Mouse (Mus musculus) midbrain, embryonic 14.5 days (tissue): Measurements from ENCODE around the gene Aes. TPM values are rescaled to one million over a fixed set of nuclear protein-coding genes. Genes with fewer than 3 reads are reported as not detected.
A peak's percentile ranks its signal among the peaks of the same experiment; 100 is the strongest.

Source experiments
- ATAC-seq: fragments of 200-750 bp; cut with Nextera tagmentation; 2 replicates; pipeline ENCODE4 v1.8.0; 2017; ENCODE audit warnings: moderate number of reproducible peaks, moderate library complexity; ENCODE audit not compliant: low FRiP score, low TSS enrichment
- DNase-seq: peaks from one replicate; pipeline ENCODE4 v3.0.0-alpha.2; 2015
- H3K27ac ChIP-seq: fragments of 300-500 bp; sonication (generic); replicated peaks from 2 replicates; pipeline ENCODE4 v1.5.1; 2014; ENCODE audit warnings: mild to moderate bottlenecking, low read depth, low read length, moderate library complexity
- H3K27me3 ChIP-seq: fragments of 300-500 bp; sonication (generic); 2 replicates; pipeline ENCODE4 v1.6.1; 2014; ENCODE audit warnings: low read length, control low read depth, mixed read lengths; ENCODE audit not compliant: control insufficient read depth, insufficient read depth
- H3K36me3 ChIP-seq: fragments of 300-500 bp; sonication (generic); 2 replicates; pipeline ENCODE4 v1.6.1; 2014; ENCODE audit warnings: low read length, control low read depth; ENCODE audit not compliant: control insufficient read depth, insufficient read depth
- H3K4me1 ChIP-seq: fragments of 300-500 bp; sonication (generic); 2 replicates; pipeline ENCODE4 v1.6.1; 2014; ENCODE audit warnings: mild to moderate bottlenecking, antibody characterized with exemption, low read length, control low read depth; ENCODE audit not compliant: control insufficient read depth, insufficient read depth
- H3K4me2 ChIP-seq: fragments of 300-500 bp; sonication (generic); 2 replicates; pipeline ENCODE4 v1.6.1; 2014; ENCODE audit warnings: mild to moderate bottlenecking, low read length, moderate library complexity
- H3K4me3 ChIP-seq: fragments of 300-500 bp; sonication (generic); replicated peaks from 2 replicates; pipeline ENCODE4 v1.5.1; 2014; ENCODE audit warnings: low read depth, low read length
- H3K9ac ChIP-seq: fragments of 300-500 bp; sonication (generic); replicated peaks from 2 replicates; pipeline ENCODE4 v1.6.1; 2014; ENCODE audit warnings: mild to moderate bottlenecking, low read length, moderate library complexity
- H3K9me3 ChIP-seq: fragments of 300-500 bp; sonication (generic); 2 replicates; pipeline ENCODE4 v1.6.1; 2016; ENCODE audit warnings: low read length, control low read depth, mixed read lengths; ENCODE audit not compliant: control insufficient read depth
- WGBS: fragments of 180-500 bp; shearing (Covaris S2); extraction: QIAGEN DNeasy Blood & Tissue Kit; methylation state at CpG from one replicate; pipeline ENCODE4 v1.1.7; 2014; 5-methylcytosine and 5-hydroxymethylcytosine counted together
- polyA plus RNA-seq: library from polyadenylated mRNA; unstranded; fragments of >200 nt; fragmentation: Nextera tagmentation; extraction: Ambion mirVana; gene quantifications from 2 replicates; pipeline ENCODE4 v1.2.1, GENCODE M21; 2014

Gene Aes
- polyA plus RNA-seq, 1 experiment from 2014 or later = 485 TPM

DNA sequence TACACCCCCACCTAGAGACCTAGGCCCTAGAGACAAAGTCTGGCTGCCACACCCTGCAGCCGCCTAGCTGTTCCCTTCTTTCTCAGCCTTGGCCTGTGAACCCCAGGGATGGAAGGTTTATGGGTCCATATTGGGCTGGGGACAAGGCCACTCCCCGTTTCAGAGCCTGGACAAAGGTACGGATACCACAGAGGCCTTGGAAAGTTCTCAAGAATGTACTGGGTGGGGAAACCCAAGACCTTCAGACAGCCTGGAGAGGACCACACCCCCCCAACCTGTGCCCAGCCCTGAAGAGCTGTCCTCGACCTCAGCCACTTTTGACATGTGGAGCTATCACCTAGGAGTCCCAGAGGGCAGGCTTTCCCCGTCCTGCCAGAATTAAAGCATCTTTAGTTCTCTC, 10.3 kb upstream of the Aes start:
- no peak for ATAC-seq
- no peak overlapping the region for H3K9ac ChIP-seq
- H3K27me3 ChIP-seq = no peaks in the 10 kb centered on the region; the same call in 1 of the 2 replicates
- peaks cover 5% of the 10 kb centered on the region for H3K4me1 ChIP-seq
- H3K36me3 ChIP-seq = no peaks in the 10 kb centered on the region
- H3K4me3 ChIP-seq = no peak overlapping the region
- 70% methylated on average over 5 of the region's 5 CpGs for WGBS
- no peak overlapping the region for H3K4me2 ChIP-seq
- no peak overlapping the region for H3K27ac ChIP-seq
- DNase-seq = no peak
- no peaks in the 10 kb centered on the region for H3K9me3 ChIP-seq

DNA sequence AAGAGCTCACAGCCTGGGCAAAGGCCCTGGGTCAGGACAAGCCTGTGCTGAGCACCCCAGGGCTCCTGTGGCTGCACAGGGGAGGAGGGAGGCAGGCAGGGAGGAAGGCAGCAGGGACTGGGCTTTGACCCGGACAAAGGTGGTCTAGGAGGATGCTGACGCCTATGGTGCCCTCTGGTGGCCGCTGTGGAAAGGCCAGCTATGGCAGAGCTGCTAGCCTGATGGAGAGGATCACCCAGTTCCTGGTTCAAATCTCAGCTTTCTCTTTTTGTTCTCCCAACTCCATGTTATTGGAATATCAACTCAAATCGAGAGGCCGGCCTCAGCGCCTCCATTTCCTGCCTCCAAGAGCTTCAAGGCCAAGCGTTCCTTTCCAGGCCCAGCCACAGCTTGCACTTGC, 9.0 kb upstream of the Aes start:
- H3K4me2 ChIP-seq = no peak overlapping the region
- H3K27me3 ChIP-seq = no peaks in the 10 kb centered on the region; the same call in 1 of the 2 replicates
- WGBS = 17% methylated on average over 7 of the region's 7 CpGs
- H3K27ac ChIP-seq = no peak overlapping the region
- H3K4me1 ChIP-seq = 0 out of 2 replicates have a peak, but pooled peaks cover 4% of the 10 kb centered on the region
- no peaks in the 10 kb centered on the region for H3K36me3 ChIP-seq
- no peaks in the 10 kb centered on the region for H3K9me3 ChIP-seq
- no peak overlapping the region for H3K9ac ChIP-seq
- no peak overlapping the region for H3K4me3 ChIP-seq
- peak; percentile 70 for DNase-seq
- ATAC-seq = no peak

DNA sequence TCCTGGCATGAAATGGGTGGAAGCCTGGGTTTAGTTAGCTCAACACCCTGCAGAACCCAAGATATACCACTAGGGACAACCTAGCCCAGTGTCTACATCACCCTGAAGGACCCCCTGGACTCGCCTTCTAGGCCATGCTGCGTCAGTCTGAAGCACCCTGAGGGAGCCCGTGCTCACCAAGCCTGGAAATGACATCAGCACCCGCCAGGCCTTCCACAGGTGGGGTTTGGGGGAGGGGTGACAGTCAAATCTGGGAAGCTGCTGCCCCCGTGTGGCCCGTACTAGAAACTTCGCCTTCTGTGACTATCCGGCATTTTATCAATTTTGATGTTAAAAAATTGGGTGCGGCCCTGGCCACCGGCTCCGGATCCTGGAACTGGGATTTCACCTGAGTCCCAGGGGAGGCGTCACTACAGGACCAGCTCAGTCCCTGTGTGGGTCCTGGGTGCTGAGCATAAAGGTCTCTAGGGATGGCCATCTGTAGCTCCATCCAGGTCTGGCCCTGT, 7.6 kb upstream of the Aes start:
- Histone ChIP-seq H3K27ac (no peak overlapping the region), H3K4me3 (no peak overlapping the region), H3K36me3 (no peaks in the 10 kb centered on the region), H3K4me2 (peak overlapping the region; percentile 25; the same call in 1 of the 2 replicates), H3K9me3 (no peaks in the 10 kb centered on the region), H3K4me1 (no peaks in the 10 kb centered on the region), H3K27me3 (no peaks in the 10 kb centered on the region; the same call in 1 of the 2 replicates), H3K9ac (no peak overlapping the region; the same call in 1 of the 2 replicates)
- DNase-seq = peak; percentile 92
- WGBS = 6% methylated on average over 12 of the region's 12 CpGs
- ATAC-seq = peak; percentile 83

DNA sequence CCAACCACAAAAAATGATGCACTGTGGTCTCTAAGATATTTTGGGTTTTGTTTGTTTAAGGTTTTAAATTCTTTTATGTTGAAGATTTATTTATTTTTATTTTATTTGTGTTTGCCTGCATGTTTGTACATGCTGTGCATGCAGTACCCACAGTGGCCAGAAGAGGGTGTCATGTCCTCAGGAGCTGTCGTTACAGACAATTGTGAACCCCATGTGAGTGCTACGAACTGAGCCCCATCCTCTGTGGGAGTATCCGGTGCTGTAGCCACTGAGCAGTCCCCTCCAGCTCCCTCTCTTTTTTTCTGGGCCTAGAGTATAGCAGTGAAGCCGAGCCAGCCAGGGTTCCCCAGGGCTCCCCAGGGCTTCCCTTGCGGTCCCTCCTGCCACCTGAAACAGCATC, 6.1 kb upstream of the Aes start:
- Histone ChIP-seq H3K36me3 (no peaks in the 10 kb centered on the region), H3K4me1 (no peaks in the 10 kb centered on the region), H3K27ac (no peak overlapping the region), H3K4me2 (no peak overlapping the region), H3K27me3 (no peaks in the 10 kb centered on the region; the same call in 1 of the 2 replicates), H3K9me3 (no peaks in the 10 kb centered on the region), H3K9ac (no peak overlapping the region), H3K4me3 (no peak overlapping the region)
- no peak for ATAC-seq
- no peak for DNase-seq
- 82% methylated on average over 5 of the region's 5 CpGs for WGBS

DNA sequence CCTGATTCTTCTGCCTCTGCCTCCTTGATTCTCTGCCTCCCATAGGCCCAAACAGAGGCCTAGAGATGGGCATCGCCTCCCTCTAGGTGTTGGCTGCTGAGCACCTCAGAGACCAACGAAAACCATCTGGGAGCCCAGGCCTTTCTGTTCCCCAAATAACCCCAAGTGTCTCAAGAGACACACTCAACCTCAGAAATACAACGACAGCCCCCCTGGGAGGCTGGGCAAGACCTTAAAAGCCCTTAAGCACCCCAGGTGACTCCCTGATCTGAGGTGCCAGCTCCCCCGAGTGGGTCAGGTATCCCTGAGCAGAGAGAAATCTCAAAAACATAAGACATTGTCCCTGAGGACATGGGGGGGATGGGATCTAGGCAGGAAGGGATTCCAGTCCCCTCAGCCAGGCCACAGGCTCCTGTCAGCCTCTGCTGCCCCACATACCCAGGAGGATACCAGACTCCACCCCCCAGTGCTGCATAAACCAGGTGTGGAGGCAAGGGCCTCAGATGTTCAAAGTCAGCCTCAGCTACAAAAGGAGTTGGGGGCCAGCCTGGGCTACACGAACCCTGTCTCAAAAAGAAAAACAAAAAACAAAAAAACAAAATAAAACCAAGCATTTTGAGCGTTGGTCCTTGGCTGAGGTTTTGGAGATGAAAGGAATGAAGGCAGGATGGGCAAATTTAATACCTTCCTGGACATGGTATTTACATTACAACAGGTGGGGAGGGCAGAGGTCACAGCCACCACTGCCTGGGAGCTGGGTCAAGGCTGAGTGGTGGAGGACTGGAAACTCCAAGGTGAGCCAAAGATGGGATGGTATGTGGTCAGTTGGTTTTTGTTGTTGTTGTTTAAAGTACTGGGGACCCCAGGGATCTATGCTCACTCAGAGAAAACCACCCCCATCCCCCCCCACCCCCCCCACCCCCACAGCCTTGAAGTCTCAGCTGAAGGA, 5.2 kb upstream of the Aes start:
- H3K27ac ChIP-seq = no peak overlapping the region
- DNase-seq (no peak), ATAC-seq (no peak)
- 87% methylated on average over 6 of the region's 6 CpGs for WGBS
- H3K4me2 ChIP-seq = no peak overlapping the region
- peaks cover 4% of the 10 kb centered on the region; the same call in 1 of the 2 replicates for H3K4me1 ChIP-seq
- H3K9me3 ChIP-seq = no peaks in the 10 kb centered on the region
- no peak overlapping the region for H3K4me3 ChIP-seq
- no peak overlapping the region for H3K9ac ChIP-seq
- H3K36me3 ChIP-seq = no peaks in the 10 kb centered on the region
- H3K27me3 ChIP-seq = no peaks in the 10 kb centered on the region; the same call in 1 of the 2 replicates

DNA sequence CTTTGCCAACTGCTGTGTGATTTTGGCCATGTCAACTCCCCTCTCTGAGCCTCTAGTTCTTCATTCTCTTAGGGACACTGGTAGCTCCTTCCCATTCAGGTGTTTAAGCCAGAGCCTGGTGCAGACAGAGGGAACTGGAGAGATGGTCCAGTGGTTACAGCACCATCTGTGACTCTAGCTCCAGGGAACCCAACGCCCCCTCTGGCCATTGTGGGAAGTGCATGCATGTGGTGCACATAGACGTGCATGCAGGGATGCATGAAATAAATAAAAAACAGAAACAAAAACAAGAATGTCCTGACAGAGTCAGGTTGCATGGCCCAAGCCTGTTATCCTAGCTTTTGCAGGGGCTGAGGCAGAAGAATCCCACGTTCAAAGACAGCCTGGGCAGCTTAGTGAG, 3.0 kb upstream of the Aes start:
- no peaks in the 10 kb centered on the region for H3K9me3 ChIP-seq
- no peak for ATAC-seq
- DNase-seq = no peak
- H3K4me3 ChIP-seq = no peak overlapping the region
- no peak overlapping the region for H3K4me2 ChIP-seq
- peaks cover 2% of the 10 kb centered on the region; the same call in 1 of the 2 replicates for H3K36me3 ChIP-seq
- H3K27ac ChIP-seq = no peak overlapping the region
- no peak overlapping the region for H3K9ac ChIP-seq
- WGBS = 75% methylated on average over 3 of the region's 3 CpGs
- H3K4me1 ChIP-seq = peaks cover 12% of the 10 kb centered on the region
- no peaks in the 10 kb centered on the region for H3K27me3 ChIP-seq

DNA sequence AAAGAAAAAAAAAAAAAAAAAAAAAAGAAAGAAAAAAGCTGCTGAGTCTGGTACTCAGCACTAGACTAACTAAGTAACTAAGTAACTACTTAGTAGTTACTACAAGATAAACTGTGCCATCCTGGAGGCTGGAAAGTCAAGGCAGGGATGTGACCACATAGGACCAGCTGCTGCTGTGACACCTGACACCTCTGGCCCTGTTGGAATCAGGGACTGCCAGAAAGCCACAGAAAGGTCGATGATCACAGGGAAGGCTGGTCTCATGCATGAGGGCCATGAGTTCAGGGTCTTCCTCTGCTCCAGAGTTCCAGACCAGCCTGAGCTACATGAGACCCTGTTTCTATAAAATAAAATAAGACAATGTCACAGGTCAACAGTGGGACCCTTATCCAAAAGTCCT, 1.8 kb upstream of the Aes start:
- DNase-seq = no peak
- Histone ChIP-seq H3K9ac (no peak overlapping the region), H3K4me2 (no peak overlapping the region), H3K4me1 (peaks cover 12% of the 10 kb centered on the region), H3K9me3 (no peaks in the 10 kb centered on the region), H3K36me3 (peaks cover 6% of the 10 kb centered on the region; the same call in 1 of the 2 replicates), H3K4me3 (no peak overlapping the region), H3K27me3 (no peaks in the 10 kb centered on the region), H3K27ac (no peak overlapping the region)
- 60% methylated on average over 1 of the region's 1 CpGs for WGBS
- ATAC-seq = no peak

DNA sequence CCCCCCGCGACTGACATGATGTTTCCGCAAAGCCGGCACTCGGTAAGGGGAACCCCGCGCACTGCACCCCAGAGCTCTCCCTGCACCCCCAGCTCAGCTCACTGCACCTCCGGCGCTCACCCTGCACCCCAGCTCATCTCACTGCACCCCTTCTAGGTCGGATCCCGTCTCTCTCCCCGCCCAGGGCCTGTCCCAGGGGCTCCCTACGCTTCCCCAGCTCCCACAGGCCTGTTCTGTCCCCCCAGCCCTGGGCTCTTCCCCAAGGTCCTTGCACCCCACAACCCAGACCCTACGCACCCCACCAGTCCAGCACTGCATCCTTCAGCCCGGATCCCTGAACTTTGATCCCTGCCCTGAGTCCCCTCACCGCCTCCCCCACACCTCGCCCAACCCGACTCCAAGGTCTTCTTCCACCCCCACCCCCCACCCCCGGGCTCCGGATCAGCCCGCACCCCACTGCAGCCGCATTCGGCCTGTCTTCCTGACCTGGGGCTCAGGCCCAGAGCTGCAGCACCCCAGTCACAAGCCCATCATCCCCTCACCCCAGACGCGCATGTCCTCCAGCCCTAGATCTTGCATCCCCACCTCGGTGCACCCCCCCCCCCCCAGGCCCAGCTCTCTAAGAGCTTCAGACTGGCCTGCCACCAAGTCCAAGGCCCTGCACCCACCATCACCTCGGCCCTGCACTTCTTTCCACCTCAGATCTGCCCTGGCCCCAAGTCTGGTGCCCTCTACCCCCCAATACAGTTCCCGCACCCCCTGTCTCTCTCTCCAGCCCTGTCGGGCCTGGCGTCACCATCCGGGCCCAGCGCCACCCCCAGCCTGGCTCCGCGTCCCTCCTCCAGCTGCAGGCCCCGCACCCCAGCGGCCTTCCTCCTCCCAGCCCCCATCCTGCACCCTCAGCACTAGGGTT, 595 bp downstream of the Aes start:
- H3K4me1 ChIP-seq = peaks cover 28% of the 10 kb centered on the region
- DNase-seq (no peak), ATAC-seq (peak; percentile 32)
- peak overlapping the region; percentile 89 for H3K27ac ChIP-seq
- WGBS = 1% methylated on average over 36 of the region's 36 CpGs
- H3K4me2 ChIP-seq = peak overlapping the region; percentile 81
- H3K36me3 ChIP-seq = peaks cover 24% of the 10 kb centered on the region
- peak overlapping the region; percentile 87 for H3K4me3 ChIP-seq
- H3K27me3 ChIP-seq = peaks cover 2% of the 10 kb centered on the region; the same call in 1 of the 2 replicates
- H3K9ac ChIP-seq = peak overlapping the region; percentile 99
- H3K9me3 ChIP-seq = no peaks in the 10 kb centered on the region
